Mouse (Mus musculus) layer of hippocampus, postnatal 10 days (tissue): ENCODE measurements around the gene Mark1. TPM values are rescaled to one million over a fixed set of nuclear protein-coding genes. Genes with fewer than 3 reads are reported as not detected.

Experiments
- DNase-seq, 2 experiments: peaks; one replicate each; pipeline ENCODE4 v3.0.0; 2021; ENCODE audit warnings: low spot score in 2 of 2
- long read RNA-seq: library from polyadenylated mRNA; stranded (forward); transcript quantifications from one replicate; pipeline ENCODE4 v2.0.0, GENCODE M21; 2023
- total RNA-seq, 2 experiments: library from RNA; stranded (reverse); gene quantifications; 2 replicates each; pipeline ENCODE4 v1.2.3; 2021

The Mark1 gene
- total RNA-seq = 10 to 100 TPM; 59.7 to 64.4 TPM
- long read RNA-seq, full-length matches to known transcripts = 14 of 34 reads
- long read RNA-seq, partial matches to known transcripts = 12 of 34 reads
- long read RNA-seq, other reads (novel, unspliced or antisense) = 8 of 34 reads

DNA sequence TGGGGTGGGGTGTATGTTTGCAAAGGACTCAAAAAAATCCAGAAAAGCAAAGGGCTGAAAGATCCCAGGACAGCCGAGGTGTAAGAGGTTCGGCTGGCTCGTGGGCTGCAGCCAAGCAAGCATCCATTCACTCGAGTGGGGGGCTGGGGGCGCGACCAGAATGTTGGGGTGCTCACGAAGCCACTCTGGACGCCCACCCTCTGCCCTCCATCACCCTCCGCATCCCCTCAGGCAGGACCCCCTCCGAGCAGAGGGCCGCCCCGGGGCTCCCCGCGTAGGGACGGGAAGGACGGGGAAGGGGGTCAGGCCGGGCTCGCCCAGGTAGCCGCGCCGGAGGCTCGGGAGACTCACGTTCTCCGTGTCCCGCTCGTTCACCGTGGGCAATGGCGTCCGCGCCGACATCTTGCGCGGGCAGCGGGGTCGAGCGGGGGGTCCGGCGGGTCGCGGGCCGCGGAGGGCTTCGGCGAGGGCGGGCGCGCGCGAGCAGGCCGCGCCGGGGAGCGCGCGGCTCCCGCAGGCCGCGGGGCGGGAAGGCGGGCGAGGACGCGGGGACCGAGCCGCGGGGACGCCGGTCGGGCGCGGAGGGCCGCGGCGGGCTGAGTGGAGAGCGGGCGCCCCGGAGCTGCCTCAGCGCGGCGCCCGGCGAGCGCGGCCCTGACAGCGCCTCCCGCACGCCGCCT, at the start of gene Mark1:
Gene Mark1, minus strand, starts transcription at position 500 of the 680 bp plus-strand sequence.
- peak; percentile 44 to 62 for DNase-seq

DNA sequence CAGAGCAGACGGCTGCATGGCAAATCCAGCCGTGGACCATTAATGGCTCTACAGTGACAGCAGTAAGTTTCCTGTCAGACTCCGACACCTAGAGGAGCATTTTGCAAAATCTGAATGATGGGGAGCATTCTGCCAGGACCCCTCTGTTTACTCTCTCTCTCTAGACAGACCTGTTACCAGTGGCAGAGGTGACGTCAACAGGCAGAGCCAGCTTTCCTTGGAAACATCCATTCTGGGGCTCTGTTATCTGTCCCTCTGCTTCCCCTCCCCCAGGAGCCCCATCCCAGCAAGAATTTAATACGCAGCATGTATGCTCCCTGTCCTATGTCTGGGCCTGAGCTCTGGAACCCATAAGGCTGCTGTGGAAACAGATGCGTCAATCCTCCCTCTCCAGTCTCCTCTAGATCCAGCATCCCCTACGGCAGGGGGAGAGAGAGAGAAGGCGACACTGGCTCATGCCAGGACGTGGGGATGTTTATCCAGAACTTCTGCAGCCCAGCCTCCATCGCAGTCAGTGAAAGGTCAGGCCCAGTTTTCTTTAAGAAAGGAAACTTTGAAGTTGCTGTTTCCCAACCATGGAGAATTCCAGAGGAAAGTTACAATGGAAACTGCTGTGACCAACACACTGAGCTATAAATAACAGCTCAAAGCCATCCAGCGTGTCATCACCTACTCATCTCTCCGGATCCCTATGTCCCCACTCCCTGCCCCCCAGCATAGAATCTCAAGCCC, 48.3 kb upstream of the Mark1 start:
- DNase-seq = no peak

DNA sequence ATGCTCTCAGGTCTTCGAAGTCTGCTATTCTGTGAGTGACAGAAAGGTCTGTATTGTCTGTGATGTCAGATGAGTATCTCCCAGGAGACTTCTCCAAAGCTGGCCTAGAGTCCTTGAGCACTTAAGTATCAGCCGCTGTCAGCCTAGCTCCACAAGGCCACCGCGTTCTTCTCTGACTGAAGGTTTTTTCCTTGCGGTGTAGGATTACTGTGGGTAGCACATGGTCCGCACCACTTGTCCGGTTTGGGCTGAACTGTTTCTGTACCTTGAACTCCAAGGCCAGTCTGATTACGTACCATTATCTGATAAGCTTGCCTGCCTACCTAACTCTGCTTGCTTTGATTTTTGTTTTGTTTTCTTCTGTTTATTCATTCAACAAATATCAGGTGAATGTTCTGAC, 47.1 kb upstream of the Mark1 start:
- DNase-seq = no peak

DNA sequence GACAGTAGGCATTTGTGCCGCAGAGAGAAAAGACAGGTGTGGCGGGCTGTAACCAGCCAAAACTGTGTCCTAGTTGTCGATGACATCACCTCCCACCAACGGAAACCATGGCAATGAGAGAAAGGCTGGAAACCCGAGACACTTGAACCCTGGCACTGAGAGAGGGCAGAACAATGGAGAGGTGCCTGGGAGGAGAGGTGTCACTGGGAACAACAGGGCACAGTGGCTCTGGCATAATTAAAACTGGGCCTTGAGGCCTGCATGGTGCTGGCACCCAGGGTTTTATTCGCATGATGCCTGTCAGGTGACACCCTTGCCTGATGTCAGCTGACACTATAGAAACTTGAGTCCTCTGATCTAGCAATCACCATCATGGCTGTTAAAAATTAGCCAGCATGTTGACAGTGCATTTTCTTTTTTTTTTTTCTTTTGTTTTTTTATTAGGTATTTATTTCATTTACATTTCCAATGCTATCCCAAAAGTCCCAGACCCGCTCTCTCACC, 38.9 kb upstream of the Mark1 start:
- no peak for DNase-seq

DNA sequence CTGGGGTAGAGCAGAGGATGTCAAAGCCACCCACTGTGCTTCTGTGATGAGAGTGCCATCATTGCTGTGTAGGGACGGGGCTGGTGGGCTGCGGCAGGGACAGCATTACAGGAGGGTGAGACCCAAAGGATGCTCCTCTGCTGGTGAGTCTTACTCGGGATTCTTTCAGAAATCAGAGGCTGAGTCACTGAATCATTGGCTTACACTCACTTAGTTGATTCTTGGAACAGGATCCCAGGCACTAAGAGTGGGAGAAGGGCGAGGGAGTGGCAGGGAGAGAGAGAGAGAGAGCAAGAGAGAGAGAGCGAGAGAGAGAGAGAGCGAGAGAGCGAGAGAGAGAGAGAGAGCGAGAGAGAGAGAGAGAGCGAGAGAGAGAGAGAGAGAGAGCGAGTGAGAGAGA, 31.2 kb upstream of the Mark1 start:
- no peak for DNase-seq

DNA sequence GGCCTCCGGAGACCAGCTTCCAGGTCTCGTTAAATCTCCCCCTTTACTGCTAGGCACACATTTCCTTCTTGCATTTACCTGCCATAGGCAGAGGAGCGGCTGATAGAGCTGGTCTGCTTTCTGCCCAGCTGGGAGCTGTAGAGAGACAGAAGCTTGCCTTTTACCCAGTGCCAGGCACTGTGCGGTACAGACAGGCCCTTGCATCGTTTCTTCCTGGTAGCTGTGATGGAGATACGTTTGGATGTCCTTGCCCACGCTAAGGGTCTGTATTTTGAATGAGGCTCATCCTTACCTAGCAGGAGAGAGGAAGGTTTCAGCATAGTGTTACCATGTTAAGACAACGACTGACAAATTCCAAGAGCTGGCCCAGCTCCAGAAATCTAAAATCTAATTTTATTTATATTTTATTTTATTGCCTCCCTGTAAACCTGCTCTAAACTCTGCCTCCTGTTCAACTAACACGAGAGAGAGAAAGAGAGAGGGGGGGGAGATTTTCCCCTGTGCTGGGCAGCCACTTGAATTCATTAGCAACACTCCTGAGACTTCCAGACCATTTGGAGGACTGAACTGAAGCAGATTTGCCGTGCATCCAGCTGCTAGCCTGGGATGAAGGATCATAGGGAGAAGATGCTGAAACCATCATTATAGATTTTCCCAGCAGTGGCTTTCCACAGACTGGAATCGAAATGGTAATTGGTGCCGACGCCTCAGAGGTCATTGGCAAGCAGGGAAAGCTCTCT, 21.2 kb upstream of the Mark1 start:
- no peak for DNase-seq

DNA sequence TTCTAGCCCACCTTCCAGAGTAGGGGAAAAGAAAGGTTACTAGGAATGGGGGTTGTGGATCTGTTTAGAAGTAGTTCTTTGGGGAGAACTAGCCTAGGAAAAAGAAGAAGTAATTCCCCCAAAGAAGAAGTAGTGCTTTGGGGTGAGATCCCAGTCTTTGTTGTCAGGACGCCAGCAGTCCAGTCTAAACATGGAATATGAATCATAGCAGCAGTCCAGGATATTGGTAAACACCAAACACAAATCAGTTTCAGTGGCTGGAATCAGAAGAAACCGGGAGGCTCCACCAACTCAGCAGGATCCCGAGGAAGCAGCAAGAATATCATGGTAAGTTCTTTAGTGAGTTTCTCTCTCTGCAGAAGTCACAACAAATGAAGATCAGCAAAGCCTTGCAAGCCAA, 13.2 kb upstream of the Mark1 start:
- no peak for DNase-seq

DNA sequence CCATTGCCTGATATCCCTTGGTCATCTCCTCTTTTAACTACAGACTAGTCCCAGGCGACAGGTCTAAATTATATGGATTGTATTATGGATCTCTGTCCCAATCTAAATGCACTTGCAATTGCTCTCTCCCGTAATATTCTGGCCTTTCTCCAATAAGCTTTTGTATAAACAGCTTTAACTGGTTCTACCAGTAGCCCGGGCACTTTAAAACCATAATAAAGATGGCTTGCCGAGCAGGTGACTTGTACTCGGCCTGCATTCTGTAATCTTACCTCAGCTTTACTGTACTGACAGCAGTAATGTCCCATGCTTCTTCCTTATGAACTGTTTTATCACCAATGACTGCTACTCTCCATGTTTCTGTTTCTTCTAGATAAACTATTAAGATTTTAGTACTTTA, 7.7 kb upstream of the Mark1 start:
- DNase-seq = no peak

DNA sequence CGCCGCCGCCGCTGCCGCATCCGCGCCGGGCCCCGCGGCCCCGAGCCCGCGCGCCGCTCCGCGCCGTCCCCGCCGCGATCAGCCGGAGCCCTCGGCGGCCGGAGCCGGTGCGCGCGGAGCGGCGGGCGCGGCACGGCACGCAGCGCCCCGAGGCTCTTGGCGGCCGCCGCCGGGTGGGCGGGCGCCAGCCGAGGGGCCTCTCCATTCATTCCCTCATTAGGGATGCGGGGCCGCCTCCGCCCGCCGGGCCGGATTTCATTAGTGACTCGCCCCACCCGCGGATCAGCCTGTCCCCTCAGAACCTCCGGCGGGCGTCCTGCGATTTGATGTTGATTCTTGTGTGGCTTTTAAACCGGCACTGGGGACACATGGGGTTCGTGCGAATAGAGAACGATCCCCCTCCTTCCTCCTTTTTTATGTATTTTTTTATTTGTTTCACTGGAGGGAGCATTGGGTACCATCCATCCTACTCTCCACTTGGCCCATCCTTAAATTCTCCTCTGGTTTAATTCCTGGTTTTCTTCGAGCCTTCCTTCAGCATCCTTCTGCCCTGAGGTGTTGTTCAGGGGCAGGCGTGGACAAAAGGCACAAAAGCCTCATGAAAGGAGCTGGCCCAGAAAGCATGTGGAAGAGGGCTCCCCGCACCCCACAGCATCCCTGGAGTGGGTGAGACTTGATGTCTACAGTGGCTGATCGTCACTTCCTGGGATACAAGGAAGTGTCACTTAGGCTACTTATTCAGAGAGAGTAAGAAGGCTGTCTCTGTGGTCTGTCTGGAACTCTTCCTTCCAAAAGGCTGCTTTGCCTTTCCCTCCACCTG, 620 bp upstream of the Mark1 start:
- peak; percentile 70 to 81 for DNase-seq

DNA sequence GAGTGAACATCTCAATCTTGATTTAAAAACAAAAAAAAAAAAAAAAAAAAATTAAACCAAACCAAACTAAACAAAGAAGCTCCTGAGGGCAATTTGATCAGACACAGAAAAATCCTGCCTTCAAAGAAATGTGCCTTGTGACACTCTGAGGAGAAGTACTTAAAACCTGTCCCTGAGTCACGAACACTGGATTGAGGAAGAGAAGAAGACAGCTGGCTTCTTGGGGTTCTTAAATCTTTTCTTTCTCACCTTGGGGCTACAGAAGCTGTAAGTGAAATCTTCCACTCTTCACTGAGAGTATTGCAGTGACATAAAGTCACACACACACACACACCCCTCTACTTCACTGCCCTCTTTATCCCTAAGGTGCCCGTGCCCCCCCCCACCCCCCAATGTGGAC, 739 bp downstream of the Mark1 start:
- DNase-seq = no peak

DNA sequence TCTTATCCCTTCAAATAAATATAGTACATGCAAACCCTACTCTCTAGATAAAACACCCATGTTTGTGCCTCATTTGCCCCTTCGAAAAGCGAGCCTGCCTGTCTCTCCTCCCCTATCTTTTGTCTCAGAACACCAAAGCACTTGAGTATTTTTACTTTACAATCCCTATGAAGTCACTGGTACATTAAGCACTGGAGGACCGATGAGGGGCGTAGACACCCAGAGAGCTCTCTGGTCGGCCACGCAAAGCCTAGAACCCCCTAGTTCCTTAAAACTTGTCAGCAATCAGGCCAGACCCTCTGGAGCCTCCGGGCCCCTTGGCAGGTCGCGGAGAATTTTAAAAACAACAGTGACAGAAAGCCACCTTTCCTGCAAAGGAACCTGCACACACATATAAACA, 1.2 kb downstream of the Mark1 start:
- DNase-seq = no peak

DNA sequence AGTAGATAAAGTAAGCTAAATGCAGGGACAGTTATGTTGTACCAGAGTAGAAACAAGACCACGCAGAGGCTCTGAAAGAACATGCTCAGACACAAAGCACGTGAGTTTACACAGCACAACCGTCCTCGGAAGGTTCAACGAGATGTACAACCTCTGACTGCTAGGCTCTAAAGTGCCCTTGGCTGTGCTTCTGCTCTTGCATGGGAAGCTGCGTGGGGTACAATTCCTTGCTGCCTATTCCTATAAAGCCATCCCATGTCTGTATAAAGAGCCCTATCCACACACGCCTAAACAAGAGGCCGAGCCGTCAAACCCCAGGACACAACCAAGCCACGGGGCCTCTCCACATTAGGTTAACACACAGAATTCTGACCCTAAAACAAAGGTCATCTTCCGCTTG, 1.9 kb downstream of the Mark1 start:
- no peak for DNase-seq

DNA sequence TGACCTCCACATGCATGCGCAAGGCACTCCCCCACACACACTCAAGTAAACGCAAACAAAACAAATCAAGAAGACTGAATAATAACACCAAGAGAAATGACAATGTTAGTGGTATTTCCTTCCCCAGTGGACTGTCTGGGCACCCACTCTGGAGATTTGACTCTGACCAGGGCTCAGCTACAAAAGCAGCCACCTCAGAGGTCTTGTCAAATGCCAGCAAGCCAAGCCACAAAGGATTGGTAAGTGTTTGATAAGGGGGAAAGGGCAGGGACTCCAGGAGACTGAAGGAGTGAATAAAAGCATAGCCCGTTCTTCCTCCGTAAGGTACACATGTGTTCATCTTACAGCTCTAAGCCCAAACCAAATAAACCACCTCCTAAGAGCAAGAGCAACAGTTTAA, 4.0 kb downstream of the Mark1 start:
- no peak for DNase-seq

DNA sequence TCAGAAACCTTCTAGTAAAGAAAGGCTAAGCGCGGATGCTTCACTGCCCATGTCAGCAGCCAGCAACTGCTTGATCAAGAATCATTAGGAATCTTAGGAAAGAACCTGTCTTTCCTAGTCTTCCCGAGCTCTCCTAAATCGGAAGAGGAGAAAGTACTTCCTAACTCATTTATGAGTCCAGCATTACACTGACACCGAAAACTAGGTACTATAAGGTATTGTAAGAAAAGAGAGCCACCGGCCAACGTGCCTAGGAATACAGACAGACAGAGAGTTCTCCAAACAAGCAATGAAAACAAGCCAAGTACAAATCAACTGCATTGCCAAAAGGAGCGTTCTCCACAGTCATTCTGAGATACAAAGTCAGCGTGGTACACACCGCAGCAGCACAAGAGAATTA, 8.2 kb downstream of the Mark1 start:
- no peak for DNase-seq

DNA sequence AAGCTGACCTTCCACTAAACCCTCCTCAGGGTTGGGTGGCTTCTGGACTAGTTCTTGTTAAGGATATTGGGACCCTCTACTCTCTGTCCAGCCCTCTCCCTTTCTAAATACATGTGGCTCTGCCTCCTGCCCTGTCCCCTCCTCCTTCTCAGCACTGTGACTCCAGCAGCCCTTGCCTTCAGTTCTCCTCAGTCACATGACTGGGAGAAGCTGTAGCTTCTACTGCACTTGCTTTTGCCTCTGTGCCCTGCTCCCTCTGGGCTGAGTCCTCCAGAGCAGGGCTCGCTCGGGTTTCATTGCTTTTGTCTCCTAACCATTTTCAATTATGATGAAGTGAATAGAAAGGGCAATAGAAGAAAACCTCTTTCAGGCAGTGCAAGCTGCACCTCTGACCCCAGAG, 12.6 kb downstream of the Mark1 start:
- DNase-seq = no peak

DNA sequence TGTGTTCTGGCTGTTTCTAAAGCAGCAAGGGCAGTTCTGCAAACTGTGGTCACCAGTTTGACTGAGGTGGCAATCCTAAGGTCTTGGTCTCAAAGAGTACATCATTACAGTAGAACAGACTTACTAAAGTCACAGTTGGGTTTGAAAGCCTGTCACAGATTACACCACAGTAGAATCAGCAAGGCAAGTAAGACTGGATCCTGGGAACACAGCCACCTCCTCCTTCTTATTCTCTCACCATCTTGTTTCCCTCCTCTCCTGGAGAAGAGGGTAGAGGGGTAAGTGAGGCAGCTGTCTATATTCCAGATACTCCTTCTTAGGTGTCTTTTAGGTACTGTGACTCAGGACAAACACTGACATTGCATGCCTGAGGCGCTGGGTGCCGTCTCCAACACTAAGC, 14.6 kb downstream of the Mark1 start:
- DNase-seq = no peak

DNA sequence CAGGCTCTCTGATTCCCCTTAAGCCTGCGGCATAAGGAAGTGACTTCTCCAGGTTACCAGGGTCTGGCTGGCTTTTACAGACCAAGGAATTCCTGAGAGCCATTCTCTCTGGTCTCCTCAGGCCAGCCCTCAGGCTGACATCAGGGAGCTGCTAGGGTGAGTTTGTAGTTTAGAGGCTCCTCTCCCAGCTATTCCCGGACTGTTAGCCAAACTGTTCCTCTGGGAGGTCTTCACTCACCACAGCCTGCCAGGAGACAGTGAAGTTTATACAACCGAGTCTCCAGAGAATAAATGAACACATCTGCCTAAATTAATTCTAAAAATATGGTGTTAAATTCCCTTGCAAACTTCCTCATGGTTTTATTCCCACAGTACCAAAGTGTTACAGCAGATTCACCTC, 15.6 kb downstream of the Mark1 start:
- DNase-seq = no peak

DNA sequence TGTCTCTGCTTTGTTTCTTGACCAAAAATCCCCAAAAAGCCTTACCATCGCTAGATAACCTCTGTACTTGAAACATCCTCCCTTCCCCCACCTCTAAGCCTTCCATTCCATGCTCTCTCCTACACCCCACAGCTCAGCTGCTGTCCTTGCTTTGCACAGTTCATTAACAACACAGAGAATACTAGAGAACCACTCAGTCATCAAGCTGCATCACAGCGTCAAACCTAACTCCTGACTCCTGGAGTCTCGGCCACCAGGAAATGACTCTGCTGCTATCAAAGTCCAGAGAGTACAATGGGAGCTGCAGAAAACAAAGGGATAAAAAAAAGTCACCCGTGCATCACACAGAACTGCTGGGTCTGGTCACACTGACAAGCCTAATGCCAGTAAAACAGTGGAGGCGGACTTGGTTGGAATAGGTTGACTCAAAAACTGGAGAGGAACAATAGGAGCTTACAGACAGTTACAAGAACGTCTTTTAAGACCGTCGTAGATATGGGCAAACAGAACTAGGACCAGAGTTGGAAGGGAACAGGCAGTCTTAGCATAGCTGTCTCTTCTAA, 27.1 kb downstream of the Mark1 start:
- no peak for DNase-seq

DNA sequence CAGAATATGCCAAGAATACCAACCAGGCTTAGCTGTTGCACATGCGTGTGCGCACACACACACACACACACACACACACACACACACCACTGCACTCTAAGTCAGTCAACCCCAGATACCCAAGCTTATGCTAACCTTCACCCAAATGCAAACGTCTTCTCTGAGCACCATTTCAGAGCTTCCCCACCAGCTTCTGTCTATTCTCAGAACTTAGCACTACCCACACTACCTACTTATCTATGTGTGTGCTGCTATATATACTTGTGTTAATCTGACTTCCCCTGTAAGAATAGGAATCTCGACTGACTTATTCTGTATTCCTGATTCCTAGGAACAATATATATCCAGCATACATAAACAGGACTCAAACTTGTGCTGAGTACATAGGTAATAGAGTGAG, 30.0 kb downstream of the Mark1 start:
- no peak for DNase-seq

DNA sequence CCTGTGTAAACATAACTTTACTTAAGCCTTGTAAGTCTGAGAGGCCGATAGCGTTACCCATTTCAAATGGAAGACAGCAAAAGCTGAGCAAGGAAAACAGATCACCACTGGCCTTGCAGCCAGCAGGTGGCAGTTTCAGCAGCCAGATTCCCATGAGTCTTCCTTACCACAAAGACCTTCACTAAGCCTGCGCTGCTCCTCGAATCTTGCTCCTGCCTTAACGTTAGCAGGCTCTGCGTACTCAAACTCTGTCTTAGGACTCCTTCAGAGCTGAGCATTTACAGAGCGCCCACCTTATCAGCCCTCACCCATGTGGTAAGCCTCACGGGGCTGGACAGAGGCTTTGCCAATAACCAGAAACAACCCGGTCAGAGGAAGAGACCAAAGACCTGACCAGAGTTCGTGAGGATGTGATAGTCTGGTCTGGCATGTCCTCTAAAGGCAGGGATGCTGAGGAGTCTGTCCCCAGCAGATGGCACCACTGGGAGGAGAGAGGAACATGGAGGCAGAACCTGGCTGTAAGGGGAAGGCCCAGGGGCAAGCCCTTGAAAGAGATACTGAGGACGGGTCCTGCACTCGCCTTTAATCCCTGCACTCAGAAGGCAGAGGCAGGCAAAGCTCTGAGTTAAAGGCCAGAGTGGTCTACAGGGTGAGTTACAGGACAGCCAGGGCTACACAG, 33.5 kb downstream of the Mark1 start:
- peak; percentile 55 to 68 for DNase-seq
